Mouse (Mus musculus): ENCODE results near the gene Il4i1. TPM values are rescaled to one million over a fixed set of nuclear protein-coding genes. Genes with fewer than 3 reads are reported as not detected.
"Not testable (repeated sequence)": the region's sequence is repeated elsewhere in the genome, so short reads cannot be mapped to it uniquely, and the experiment has no call there.

Gene Il4i1
- total and polyA plus RNA-seq, 2 experiments from 2014 or later = 1.1 TPM; not detected in 1

- H3K4me3 ChIP-seq (ENCODE audit: low read depth, low read length) = peak overlapping the region; percentile 99; the same call in 1 of the 2 replicates
- no peaks in the 10 kb centered on the region for H3K27me3 ChIP-seq (ENCODE audit: control insufficient read depth, insufficient read depth, low read length)
- ATAC-seq (ENCODE audit: insufficient read depth, low read depth) (no peak), DNase-seq (ENCODE audit: low spot score) (no peak)
- peaks cover 35% of the 10 kb centered on the region for H3K4me1 ChIP-seq (ENCODE audit: control insufficient read depth, insufficient read depth)
- no peaks in the 10 kb centered on the region for H3K9me3 ChIP-seq (replicated peaks; ENCODE audit: control insufficient read depth, low read length)
- 86% methylated on average over 6 of the region's 6 CpGs for WGBS
- peak overlapping the region; percentile 100 for H3K27ac ChIP-seq (ENCODE audit: low read depth)
- H3K9ac ChIP-seq (replicated peaks; ENCODE audit: low read depth, low read length) = peak overlapping the region; percentile 96; the same call in 1 of the 2 replicates
- no peaks in the 10 kb centered on the region for H3K36me3 ChIP-seq (replicated peaks; ENCODE audit: control insufficient read depth, insufficient read depth, low read length)
- no peak for TF ChIP-seq CTCF (IDR thresholded peaks at IDR 0.05; ENCODE audit: low read depth)
- no peak for TF ChIP-seq EP300 (IDR thresholded peaks at IDR 0.05; ENCODE audit: low read depth)
- H3K4me2 ChIP-seq (ENCODE audit: low read depth, low read length) = peak overlapping the region; percentile 83
Observed at GRCm38 (mm10) chr7:44870614-44871013, 54.4 kb downstream of the Il4i1 start.

GRCm38 (mm10) chr7:44871181-44871580 lies 55.0 kb downstream of the Il4i1 start:
- H3K9me3 ChIP-seq (replicated peaks; ENCODE audit: control insufficient read depth, low read length) = no peaks in the 10 kb centered on the region
- no peak overlapping the region for H3K4me3 ChIP-seq (ENCODE audit: low read depth, low read length)
- H3K4me1 ChIP-seq (ENCODE audit: control insufficient read depth, insufficient read depth) = peaks cover 30% of the 10 kb centered on the region
- H3K27me3 ChIP-seq (ENCODE audit: control insufficient read depth, insufficient read depth, low read length) = no peaks in the 10 kb centered on the region
- ATAC-seq (ENCODE audit: insufficient read depth, low read depth) (no peak), DNase-seq (ENCODE audit: low spot score) (no peak)
- H3K27ac ChIP-seq (ENCODE audit: low read depth) = no peak overlapping the region
- peaks cover under 1% of the 10 kb centered on the region; the same call in 1 of the 2 replicates for H3K36me3 ChIP-seq (replicated peaks; ENCODE audit: control insufficient read depth, insufficient read depth, low read length)
- WGBS = 53% methylated on average over 1 of the region's 1 CpGs
- no peak for TF ChIP-seq EP300 (IDR thresholded peaks at IDR 0.05; ENCODE audit: low read depth)
- TF ChIP-seq CTCF (IDR thresholded peaks at IDR 0.05; ENCODE audit: low read depth) = no peak
- no peak overlapping the region for H3K9ac ChIP-seq (replicated peaks; ENCODE audit: low read depth, low read length)
- H3K4me2 ChIP-seq (ENCODE audit: low read depth, low read length) = no peak overlapping the region

- H3K36me3 ChIP-seq (replicated peaks; ENCODE audit: control insufficient read depth, insufficient read depth, low read length) = not testable (repeated sequence)
Observed at GRCm38 (mm10) chr7:44871774-44872173, 55.6 kb downstream of the Il4i1 start.

GRCm38 (mm10) chr7:44877833-44878232 lies 61.6 kb downstream of the Il4i1 start:
- Histone ChIP-seq H3K9ac (replicated peaks; ENCODE audit: low read depth, low read length) (no peak overlapping the region), H3K9me3 (replicated peaks; ENCODE audit: control insufficient read depth, low read length) (no peaks in the 10 kb centered on the region), H3K27ac (ENCODE audit: low read depth) (peak overlapping the region; percentile 80), H3K4me3 (ENCODE audit: low read depth, low read length) (no peak overlapping the region), H3K36me3 (replicated peaks; ENCODE audit: control insufficient read depth, insufficient read depth, low read length) (peaks cover 67% of the 10 kb centered on the region), H3K4me2 (ENCODE audit: low read depth, low read length) (no peak overlapping the region), H3K27me3 (ENCODE audit: control insufficient read depth, insufficient read depth, low read length) (no peaks in the 10 kb centered on the region), H3K4me1 (ENCODE audit: control insufficient read depth, insufficient read depth) (peaks cover 21% of the 10 kb centered on the region)
- ATAC-seq (ENCODE audit: insufficient read depth, low read depth) (peak; percentile 87), DNase-seq (ENCODE audit: low spot score) (peak; percentile 75)
- TF ChIP-seq CTCF (IDR thresholded peaks at IDR 0.05; ENCODE audit: low read depth) (no peak), EP300 (IDR thresholded peaks at IDR 0.05; ENCODE audit: low read depth) (peak; percentile 71; the same call in 1 of the 2 replicates)
- 42% methylated on average over 14 of the region's 14 CpGs for whole genome bisulfite sequencing

More at GRCm38 (mm10) chr7:44871774-44872173, 55.6 kb downstream of the Il4i1 start:
- ATAC-seq (ENCODE audit: insufficient read depth, low read depth); DNase-seq (ENCODE audit: low spot score); H3K27me3 ChIP-seq (ENCODE audit: control insufficient read depth, insufficient read depth, low read length); H3K27ac ChIP-seq (ENCODE audit: low read depth); H3K4me2 ChIP-seq (ENCODE audit: low read depth, low read length); H3K4me3 ChIP-seq (ENCODE audit: low read depth, low read length); H3K9me3 ChIP-seq (replicated peaks; ENCODE audit: control insufficient read depth, low read length); H3K9ac ChIP-seq (replicated peaks; ENCODE audit: low read depth, low read length): not testable (repeated sequence)
- 92% methylated on average over 2 of the region's 2 CpGs for WGBS
- H3K4me1 ChIP-seq (ENCODE audit: control insufficient read depth, insufficient read depth) = peaks cover 24% of the 10 kb centered on the region

GRCm38 (mm10) chr7:44883036-44883435 lies 66.8 kb downstream of the Il4i1 start:
- no peak for TF ChIP-seq EP300 (IDR thresholded peaks at IDR 0.05; ENCODE audit: low read depth)
- no peak for TF ChIP-seq CTCF (IDR thresholded peaks at IDR 0.05; ENCODE audit: low read depth)
- Histone ChIP-seq H3K4me3 (ENCODE audit: low read depth, low read length) (no peak overlapping the region), H3K27ac (ENCODE audit: low read depth) (no peak overlapping the region), H3K9me3 (replicated peaks; ENCODE audit: control insufficient read depth, low read length) (no peaks in the 10 kb centered on the region), H3K36me3 (replicated peaks; ENCODE audit: control insufficient read depth, insufficient read depth, low read length) (peaks cover 78% of the 10 kb centered on the region), H3K4me1 (ENCODE audit: control insufficient read depth, insufficient read depth) (peaks cover 17% of the 10 kb centered on the region), H3K9ac (replicated peaks; ENCODE audit: low read depth, low read length) (no peak overlapping the region), H3K4me2 (ENCODE audit: low read depth, low read length) (no peak overlapping the region), H3K27me3 (ENCODE audit: control insufficient read depth, insufficient read depth, low read length) (no peaks in the 10 kb centered on the region)
- DNase-seq (ENCODE audit: low spot score) (no peak), ATAC-seq (ENCODE audit: insufficient read depth, low read depth) (no peak)
- WGBS = 88% methylated on average over 3 of the region's 3 CpGs

- Histone ChIP-seq H3K9ac (replicated peaks; ENCODE audit: low read depth, low read length) (no peak overlapping the region), H3K27me3 (ENCODE audit: control insufficient read depth, insufficient read depth, low read length) (no peaks in the 10 kb centered on the region), H3K9me3 (replicated peaks; ENCODE audit: control insufficient read depth, low read length) (no peaks in the 10 kb centered on the region), H3K4me1 (ENCODE audit: control insufficient read depth, insufficient read depth) (peaks cover 21% of the 10 kb centered on the region), H3K4me2 (ENCODE audit: low read depth, low read length) (no peak overlapping the region), H3K4me3 (ENCODE audit: low read depth, low read length) (no peak overlapping the region), H3K27ac (ENCODE audit: low read depth) (no peak overlapping the region), H3K36me3 (replicated peaks; ENCODE audit: control insufficient read depth, insufficient read depth, low read length) (peaks cover 62% of the 10 kb centered on the region)
- DNase-seq (ENCODE audit: low spot score) = no peak
- no peak for ATAC-seq (ENCODE audit: insufficient read depth, low read depth)
- TF ChIP-seq EP300 (IDR thresholded peaks at IDR 0.05; ENCODE audit: low read depth) = no peak
- no peak for TF ChIP-seq CTCF (IDR thresholded peaks at IDR 0.05; ENCODE audit: low read depth)
- 94% methylated on average over 5 of the region's 5 CpGs for WGBS
Observed at GRCm38 (mm10) chr7:44884637-44885036, 68.5 kb downstream of the Il4i1 start.
